Mouse (Mus musculus) midbrain, embryonic 15.5 days (tissue): ENCODE results near the gene Cd38. TPM values are rescaled to one million over a fixed set of nuclear protein-coding genes. Genes with fewer than 3 reads are reported as not detected.
"Not testable (repeated sequence)": the region's sequence is repeated elsewhere in the genome, so short reads cannot be mapped to it uniquely, and the experiment has no call there.

ENCODE experiments used
- ATAC-seq: fragments of 200-750 bp; cut with Nextera tagmentation; replicated peaks from 2 replicates; pipeline ENCODE4 v1.8.0; 2017; ENCODE audit warnings: moderate TSS enrichment
- H3K27ac ChIP-seq: fragments of 300-500 bp; sonication (generic); 2 replicates; pipeline ENCODE4 v1.5.1; 2015; ENCODE audit warnings: mild to moderate bottlenecking, inconsistent platforms
- H3K27me3 ChIP-seq: fragments of 300-500 bp; sonication (generic); replicated peaks from 2 replicates; pipeline ENCODE4 v1.6.1; 2015; ENCODE audit warnings: inconsistent platforms
- H3K36me3 ChIP-seq: fragments of 300-500 bp; sonication (generic); replicated peaks from 2 replicates; pipeline ENCODE4 v1.6.1; 2015; ENCODE audit warnings: inconsistent platforms
- H3K4me1 ChIP-seq: fragments of 300-500 bp; sonication (generic); 2 replicates; pipeline ENCODE4 v1.6.1; 2015; ENCODE audit warnings: inconsistent platforms
- H3K4me2 ChIP-seq: fragments of 300-500 bp; sonication (generic); 2 replicates; pipeline ENCODE4 v1.6.1; 2015; ENCODE audit warnings: inconsistent platforms, mild to moderate bottlenecking, moderate library complexity
- H3K4me3 ChIP-seq: fragments of 300-500 bp; sonication (generic); 2 replicates; pipeline ENCODE4 v1.5.1; 2015; ENCODE audit warnings: mild to moderate bottlenecking, inconsistent platforms
- H3K9ac ChIP-seq: fragments of 300-500 bp; sonication (generic); 2 replicates; pipeline ENCODE4 v1.6.1; 2015; ENCODE audit warnings: mild to moderate bottlenecking, inconsistent platforms
- H3K9me3 ChIP-seq: fragments of 300-500 bp; sonication (generic); 2 replicates; pipeline ENCODE4 v1.6.1; 2016; ENCODE audit warnings: inconsistent platforms
- WGBS: fragments of 180-500 bp; shearing (Covaris S2); methylation state at CpG from one replicate; pipeline ENCODE4 v1.1.7; 2015; ENCODE audit warnings: mixed read lengths; 5-methylcytosine and 5-hydroxymethylcytosine counted together
- polyA plus RNA-seq: library from polyadenylated mRNA; unstranded; fragments of >200 nt; fragmentation: Nextera tagmentation; extraction: Ambion mirVana; gene quantifications from 2 replicates; pipeline ENCODE4 v1.2.1, GENCODE M21; 2015

Gene Cd38
- polyA plus RNA-seq, 1 experiment from 2014 or later, result 3.2 TPM

DNA sequence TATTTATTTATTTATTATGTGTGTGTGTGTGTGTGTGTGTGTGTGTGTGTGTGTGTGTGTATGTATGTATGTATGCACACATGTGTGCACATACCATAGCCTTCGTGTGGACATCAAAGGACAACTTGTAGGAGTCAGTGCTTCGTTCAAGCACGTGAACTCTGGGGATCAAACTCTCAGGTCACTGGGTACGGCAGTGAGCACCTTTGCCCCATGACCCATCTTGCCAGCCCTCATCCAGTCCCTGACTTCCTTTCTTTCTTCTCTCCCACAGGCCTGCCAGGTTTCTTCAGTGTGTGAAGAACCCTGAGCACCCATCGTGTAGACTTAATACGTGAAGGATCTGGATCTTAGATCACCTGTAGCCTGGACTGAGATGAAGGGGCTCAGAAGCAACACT lies 41.7 kb downstream of the Cd38 start:
- H3K27me3 ChIP-seq, result no peaks in the 10 kb centered on the region
- no peak overlapping the region for H3K4me3 ChIP-seq
- 92% methylated on average over 6 of the region's 6 CpGs for WGBS
- no peaks in the 10 kb centered on the region for H3K9me3 ChIP-seq
- no peak for ATAC-seq
- no peak overlapping the region for H3K9ac ChIP-seq
- no peaks in the 10 kb centered on the region for H3K4me1 ChIP-seq
- H3K4me2 ChIP-seq, result no peak overlapping the region
- no peaks in the 10 kb centered on the region for H3K36me3 ChIP-seq
- no peak overlapping the region for H3K27ac ChIP-seq

GRCm38 (mm10) chr5:43912844-43913243 lies 44.5 kb downstream of the Cd38 start, which contains the start of gene Gm7879:
TSS of gene Gm7879 (plus strand) at chr5:43913144.
- not testable (repeated sequence) for H3K9ac ChIP-seq, H3K27ac ChIP-seq, ATAC-seq, H3K4me1 ChIP-seq, H3K9me3 ChIP-seq, H3K4me2 ChIP-seq, H3K27me3 ChIP-seq, H3K36me3 ChIP-seq, H3K4me3 ChIP-seq
- WGBS, result 96% methylated on average over 4 of the region's 4 CpGs

- no peak overlapping the region for H3K4me2 ChIP-seq
- H3K27ac ChIP-seq, result no peak overlapping the region
- H3K4me1 ChIP-seq, result no peaks in the 10 kb centered on the region
- H3K9me3 ChIP-seq, result no peaks in the 10 kb centered on the region
- H3K36me3 ChIP-seq, result no peaks in the 10 kb centered on the region
- no peaks in the 10 kb centered on the region for H3K27me3 ChIP-seq
- 93% methylated on average over 4 of the region's 4 CpGs for WGBS
- no peak for ATAC-seq
- H3K9ac ChIP-seq, result no peak overlapping the region
- no peak overlapping the region for H3K4me3 ChIP-seq
Observed at GRCm38 (mm10) chr5:43915261-43915886, 47.0 kb downstream of the Cd38 start.

DNA sequence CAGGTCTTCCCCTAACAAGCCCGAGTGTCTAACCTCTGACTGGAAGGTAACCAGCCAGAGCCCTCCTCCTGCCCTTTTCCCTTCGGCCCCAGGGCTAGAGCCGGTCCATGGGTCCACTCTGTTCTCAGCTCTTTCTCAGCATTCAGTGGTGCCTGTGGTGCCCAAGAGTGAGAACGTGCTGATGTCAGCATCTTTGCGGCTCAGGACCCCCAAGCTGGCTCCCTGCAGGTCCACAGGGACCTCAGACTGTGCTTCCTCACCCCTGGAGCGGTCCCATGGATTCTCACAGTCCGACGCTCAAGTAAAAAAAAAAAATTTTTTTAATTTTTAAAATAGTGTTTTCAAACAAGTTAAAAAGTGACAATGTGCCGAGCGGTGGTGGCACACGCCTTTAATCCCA lies 53.5 kb downstream of the Cd38 start:
- Histone ChIP-seq H3K9ac (no peak overlapping the region), H3K9me3 (no peaks in the 10 kb centered on the region), H3K36me3 (no peaks in the 10 kb centered on the region), H3K4me3 (no peak overlapping the region), H3K4me2 (no peak overlapping the region), H3K27me3 (no peaks in the 10 kb centered on the region), H3K27ac (no peak overlapping the region), H3K4me1 (no peaks in the 10 kb centered on the region)
- no peak for ATAC-seq
- WGBS, result 89% methylated on average over 11 of the region's 11 CpGs

DNA sequence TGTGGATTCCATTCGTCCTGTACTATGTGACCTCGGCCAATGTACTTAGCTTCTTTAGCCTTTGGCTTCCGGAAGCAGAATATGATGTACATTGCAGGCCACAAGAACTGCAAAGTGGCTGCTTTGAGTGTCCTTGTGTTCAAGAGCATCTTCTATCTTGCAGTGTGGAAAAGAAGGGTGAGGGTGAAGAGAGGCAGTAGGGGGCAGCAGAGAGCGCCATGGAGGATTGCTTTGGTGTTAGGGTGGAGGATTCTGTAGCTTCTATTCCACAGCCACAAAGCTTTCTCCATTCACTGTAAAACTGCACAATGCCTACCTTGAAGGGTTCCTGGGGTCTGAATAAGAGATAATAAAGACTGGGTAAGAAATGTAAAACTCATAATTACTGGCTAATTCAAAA lies 55.6 kb downstream of the Cd38 start:
- 34% methylated on average over 4 of the region's 4 CpGs for WGBS

DNA sequence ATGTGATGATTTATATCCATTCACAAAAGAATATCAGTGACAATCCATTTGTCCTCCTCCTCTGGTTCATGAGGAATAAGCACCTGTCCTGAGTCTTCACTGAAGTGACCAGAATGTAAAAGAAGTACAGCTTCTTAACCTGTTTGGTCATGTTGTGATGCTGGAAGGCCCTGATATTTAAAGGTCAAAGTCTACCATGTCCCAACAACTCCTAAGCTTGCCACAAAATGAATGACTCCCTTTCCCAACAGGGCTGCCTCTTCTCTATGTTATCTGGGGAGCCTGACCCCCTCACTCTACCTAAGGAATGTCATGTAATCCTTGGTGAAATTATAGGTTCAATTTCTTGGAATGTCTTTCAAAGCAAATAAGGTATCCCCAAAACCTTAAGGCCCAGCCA lies 59.4 kb downstream of the Cd38 start:
- no peak for ATAC-seq
- H3K4me3 ChIP-seq, result no peak overlapping the region
- no peaks in the 10 kb centered on the region for H3K27me3 ChIP-seq
- no peaks in the 10 kb centered on the region for H3K9me3 ChIP-seq
- H3K4me1 ChIP-seq, result no peaks in the 10 kb centered on the region
- H3K4me2 ChIP-seq, result no peak overlapping the region
- H3K36me3 ChIP-seq, result no peaks in the 10 kb centered on the region
- no peak overlapping the region for H3K27ac ChIP-seq
- no peak overlapping the region for H3K9ac ChIP-seq

More for the DNA sequence above, 55.6 kb downstream of the Cd38 start:
- no peak for ATAC-seq
- Histone ChIP-seq H3K4me3 (no peak overlapping the region), H3K36me3 (no peaks in the 10 kb centered on the region), H3K9me3 (no peaks in the 10 kb centered on the region), H3K27ac (no peak overlapping the region), H3K27me3 (no peaks in the 10 kb centered on the region), H3K9ac (no peak overlapping the region), H3K4me1 (no peaks in the 10 kb centered on the region), H3K4me2 (no peak overlapping the region)

GRCm38 (mm10) chr5:43933269-43933668 lies 64.9 kb downstream of the Cd38 start:
- H3K36me3 ChIP-seq, result no peaks in the 10 kb centered on the region
- H3K9me3 ChIP-seq, result no peaks in the 10 kb centered on the region
- H3K4me2 ChIP-seq, result no peak overlapping the region
- no peaks in the 10 kb centered on the region for H3K4me1 ChIP-seq
- ATAC-seq, result no peak
- no peaks in the 10 kb centered on the region for H3K27me3 ChIP-seq
- WGBS, result 40% methylated on average over 2 of the region's 2 CpGs
- no peak overlapping the region for H3K27ac ChIP-seq
- no peak overlapping the region for H3K4me3 ChIP-seq
- H3K9ac ChIP-seq, result no peak overlapping the region

DNA sequence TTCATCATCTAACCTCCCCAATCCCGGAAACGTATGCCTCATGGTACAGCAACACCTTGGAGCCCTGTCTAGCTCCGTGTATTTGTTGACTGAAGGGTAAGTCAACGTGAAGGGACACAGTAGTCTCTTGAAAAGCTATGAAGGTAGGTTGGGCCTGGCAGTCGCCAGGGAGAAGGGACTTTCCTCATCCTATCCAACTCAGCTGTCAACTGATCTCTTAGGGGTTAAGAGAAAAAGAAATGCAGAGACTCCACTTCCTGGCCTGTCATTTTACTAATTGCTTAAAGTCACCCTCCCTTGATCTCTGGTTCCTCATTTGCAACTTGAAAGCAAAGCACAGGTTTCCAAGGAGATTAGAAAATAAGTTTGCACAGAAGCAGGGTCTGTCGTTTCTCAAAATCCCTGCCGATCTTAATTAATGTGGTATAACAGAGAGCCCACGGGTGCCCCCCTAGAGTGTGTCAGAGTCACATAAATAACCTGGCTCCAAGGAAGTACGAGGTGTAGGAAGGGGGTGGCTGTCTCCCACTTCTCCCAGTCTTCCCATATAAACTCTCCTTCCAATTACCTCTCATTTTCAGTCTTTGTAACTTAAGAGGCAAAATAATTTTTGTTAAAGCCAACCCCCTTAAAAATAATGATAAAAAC lies 79.1 kb downstream of the Cd38 start:
- Histone ChIP-seq H3K4me2 (peak overlapping the region; percentile 81), H3K27ac (no peak overlapping the region), H3K4me3 (peak overlapping the region; percentile 35), H3K27me3 (no peaks in the 10 kb centered on the region), H3K9me3 (no peaks in the 10 kb centered on the region), H3K4me1 (peaks cover 18% of the 10 kb centered on the region), H3K36me3 (no peaks in the 10 kb centered on the region), H3K9ac (no peak overlapping the region)
- WGBS, result 41% methylated on average over 9 of the region's 9 CpGs
- peak; percentile 79 for ATAC-seq

- H3K4me1 ChIP-seq, result peaks cover 18% of the 10 kb centered on the region
- H3K9me3 ChIP-seq, result no peaks in the 10 kb centered on the region
- no peaks in the 10 kb centered on the region for H3K27me3 ChIP-seq
- peak overlapping the region; percentile 26 for H3K9ac ChIP-seq
- peak overlapping the region; percentile 35 for H3K4me3 ChIP-seq
- ATAC-seq, result peak; percentile 91
- H3K4me2 ChIP-seq, result peak overlapping the region; percentile 81
- no peaks in the 10 kb centered on the region for H3K36me3 ChIP-seq
- H3K27ac ChIP-seq, result no peak overlapping the region
- 1% methylated on average over 27 of the region's 27 CpGs for WGBS
Observed at GRCm38 (mm10) chr5:43948111-43948743, 79.9 kb downstream of the Cd38 start.

DNA sequence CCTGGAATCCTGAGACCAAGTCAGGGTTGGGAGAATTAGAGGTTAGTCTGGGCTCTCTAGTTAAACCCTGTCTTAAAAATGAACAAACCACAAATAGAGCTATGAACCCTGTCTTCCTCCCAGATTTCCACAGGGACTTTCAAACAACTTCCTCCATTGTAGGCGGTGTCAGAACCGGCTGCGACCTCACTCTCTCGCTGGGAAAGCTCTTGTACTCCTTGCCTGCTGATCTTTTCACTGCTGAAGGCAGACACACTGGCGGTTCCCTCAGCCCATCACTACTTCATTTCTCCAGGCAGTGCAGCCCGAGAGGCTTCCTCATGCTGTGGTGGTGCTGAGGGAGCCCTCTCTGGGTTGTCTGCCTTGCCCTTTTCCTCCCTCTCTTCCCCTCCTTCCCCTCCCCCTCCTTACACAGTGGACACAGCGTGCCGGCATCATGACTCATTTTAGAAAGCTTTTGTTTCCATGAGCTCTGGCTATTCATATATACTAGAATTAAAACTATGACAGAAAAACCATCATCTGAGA lies 80.5 kb downstream of the Cd38 start:
- peak overlapping the region; percentile 81 for H3K4me2 ChIP-seq
- WGBS, result 3% methylated on average over 8 of the region's 8 CpGs
- H3K4me1 ChIP-seq, result peaks cover 18% of the 10 kb centered on the region
- ATAC-seq, result peak; percentile 45
- peak overlapping the region; percentile 35 for H3K4me3 ChIP-seq
- H3K36me3 ChIP-seq, result no peaks in the 10 kb centered on the region
- H3K27me3 ChIP-seq, result no peaks in the 10 kb centered on the region
- no peak overlapping the region for H3K27ac ChIP-seq
- H3K9me3 ChIP-seq, result no peaks in the 10 kb centered on the region
- no peak overlapping the region for H3K9ac ChIP-seq

GRCm38 (mm10) chr5:43953241-43953640 lies 84.9 kb downstream of the Cd38 start:
- ATAC-seq, result no peak
- Histone ChIP-seq H3K36me3 (no peaks in the 10 kb centered on the region), H3K27me3 (no peaks in the 10 kb centered on the region), H3K27ac (no peak overlapping the region), H3K9ac (no peak overlapping the region), H3K9me3 (no peaks in the 10 kb centered on the region), H3K4me1 (peaks cover 7% of the 10 kb centered on the region), H3K4me3 (no peak overlapping the region), H3K4me2 (no peak overlapping the region)
- WGBS, result 67% methylated on average over 1 of the region's 1 CpGs

GRCm38 (mm10) chr5:43959884-43960440 lies 91.6 kb downstream of the Cd38 start:
- no peaks in the 10 kb centered on the region for H3K9me3 ChIP-seq
- H3K27me3 ChIP-seq, result no peaks in the 10 kb centered on the region
- H3K4me3 ChIP-seq, result no peak overlapping the region
- no peak overlapping the region for H3K4me2 ChIP-seq
- H3K9ac ChIP-seq, result no peak overlapping the region
- H3K27ac ChIP-seq, result no peak overlapping the region
- H3K4me1 ChIP-seq, result no peaks in the 10 kb centered on the region
- 84% methylated on average over 3 of the region's 3 CpGs for WGBS
- no peaks in the 10 kb centered on the region for H3K36me3 ChIP-seq
- ATAC-seq, result no peak
